Mouse (Mus musculus): ENCODE measurements around the gene Ubp1. TPM values are rescaled to one million over a fixed set of nuclear protein-coding genes. Genes with fewer than 3 reads are reported as not detected.

Ubp1 gene
- 30.9 TPM for polyA plus RNA-seq (2015; fragmentation: Illumina TruSeq; extraction: RNeasy Lipid Tissue Mini Kit (QIAGEN cat#74804); ENCODE audit: insufficient read depth, low read depth, low replicate concordance)

DNA sequence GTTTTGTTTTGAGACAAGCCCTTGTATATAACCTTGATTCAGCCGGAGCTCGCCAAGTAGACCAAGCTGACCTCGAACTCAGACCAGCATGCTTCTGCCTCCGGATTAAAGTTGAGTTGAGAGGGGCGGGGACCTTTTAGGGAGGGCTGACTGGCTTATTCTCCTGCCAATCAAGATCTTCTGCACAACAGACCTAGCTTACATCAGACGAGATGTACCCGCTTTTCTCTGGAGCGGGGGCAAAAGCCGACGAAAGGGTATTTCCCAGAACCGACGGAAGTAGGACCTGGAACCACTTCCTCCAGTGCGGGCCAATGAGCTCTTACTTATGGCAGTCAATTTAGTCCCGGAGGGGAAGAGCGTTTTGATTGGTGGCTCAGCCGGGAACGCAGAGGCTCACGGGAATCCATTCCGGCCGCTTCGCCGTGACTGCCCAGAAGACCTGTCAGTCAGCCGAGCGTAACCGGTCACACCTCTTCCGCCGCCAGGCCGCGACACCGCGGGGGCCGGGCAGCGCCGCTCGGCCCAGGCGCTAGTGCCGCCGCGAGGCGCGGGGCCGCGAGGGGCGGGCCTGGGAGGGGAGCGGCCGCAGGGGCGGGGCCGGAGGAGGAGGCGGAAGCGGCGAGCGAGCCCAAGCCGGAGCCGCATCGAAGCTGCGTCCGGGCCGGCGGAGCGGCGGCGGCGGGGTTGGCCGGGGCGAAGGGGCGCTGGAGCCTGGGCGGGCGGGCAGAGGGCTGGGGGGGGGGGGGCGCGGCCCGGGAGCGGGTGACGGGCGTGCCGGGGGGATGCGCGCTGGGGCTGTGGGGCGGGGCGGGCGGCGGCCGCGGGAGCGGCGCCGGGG is at the start of gene Ubp1:
Ubp1 (plus strand) TSS at position 401 of the 841 bp plus-strand sequence.

Other genes starting within 250 kb of the Ubp1 start
- 11.4 TPM for gene Pdcd6ip, start 222.7 kb upstream of the Ubp1 start, polyA plus RNA-seq (2015; fragmentation: Illumina TruSeq; extraction: RNeasy Lipid Tissue Mini Kit (QIAGEN cat#74804); ENCODE audit: insufficient read depth, low read depth, low replicate concordance)
- gene Clasp2, start 189.5 kb upstream of the Ubp1 start, polyA plus RNA-seq (2015; fragmentation: Illumina TruSeq; extraction: RNeasy Lipid Tissue Mini Kit (QIAGEN cat#74804); ENCODE audit: insufficient read depth, low read depth, low replicate concordance): 4.7 TPM
- gene Fbxl2, start 115.3 kb downstream of the Ubp1 start, polyA plus RNA-seq (2015; fragmentation: Illumina TruSeq; extraction: RNeasy Lipid Tissue Mini Kit (QIAGEN cat#74804); ENCODE audit: insufficient read depth, low read depth, low replicate concordance): 1.6 TPM
- 1.1 TPM for gene Susd5, start 126.2 kb downstream of the Ubp1 start, polyA plus RNA-seq (2015; fragmentation: Illumina TruSeq; extraction: RNeasy Lipid Tissue Mini Kit (QIAGEN cat#74804); ENCODE audit: insufficient read depth, low read depth, low replicate concordance)

All from pancreas, adult 10 weeks (tissue).